Mouse (Mus musculus) liver, embryonic 14.5 days (tissue): ENCODE measurements at regions not wholly inside any gene's neighbourhood (a gene's known extent, or its start where the extent isn't known, plus 50 kb on each side); places are given as distances from the start of the nearest gene placed in this dataset.

ENCODE experiments used
- CTCF ChIP-seq: IDR thresholded peaks from 2 replicates; pipeline ENCODE4 v1.5.1; 2016; ENCODE audit warnings: antibody characterized with exemption, low read depth, control low read depth
- EP300 ChIP-seq: IDR thresholded peaks from 2 replicates; pipeline ENCODE4 v1.6.1; 2016; ENCODE audit warnings: antibody characterized with exemption, low read depth

DNA sequence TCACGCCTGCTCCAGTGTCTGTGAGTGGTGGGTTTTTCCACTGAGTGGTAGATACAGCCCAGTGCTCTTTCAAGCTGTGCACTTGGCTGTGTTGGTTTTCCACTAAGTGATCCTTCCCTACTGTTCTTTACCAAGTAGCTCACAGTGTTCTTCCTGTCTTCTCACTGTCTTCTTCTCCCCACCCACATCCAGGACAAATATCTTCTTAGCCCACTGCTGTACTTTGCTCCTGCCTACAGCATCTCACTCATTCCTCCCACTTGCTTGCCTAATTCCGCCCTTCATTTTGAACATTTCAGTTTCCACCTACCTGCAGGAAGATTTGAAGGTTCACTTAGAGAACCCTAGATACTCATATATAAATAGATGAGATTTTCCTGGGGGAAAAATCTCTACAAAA is 213.8 kb upstream of the C030005K15Rik start:
- TF ChIP-seq EP300 (no peak), CTCF (no peak)
